Mouse (Mus musculus): Measurements from ENCODE around the gene Gimap4. TPM values are rescaled to one million over a fixed set of nuclear protein-coding genes. Genes with fewer than 3 reads are reported as not detected.

Gimap4 gene
- polyA plus RNA-seq, 1 experiment = 0.53 TPM

- no peak for TF ChIP-seq CTCF (IDR thresholded peaks at IDR 0.05; ENCODE audit: control insufficient read depth, insufficient read depth, insufficient replicate concordance, low read depth, low read length)
- TF ChIP-seq POLR2A (IDR thresholded peaks at IDR 0.05; ENCODE audit: control insufficient read depth, low read depth, low read length) = no peak
- H3K27ac ChIP-seq (ENCODE audit: control insufficient read depth, insufficient read depth, low read depth, low read length) = no peak overlapping the region
- H3K4me1 ChIP-seq (ENCODE audit: control insufficient read depth, insufficient read depth, low read length) = no peaks in the 10 kb centered on the region
These were observed 17.8 kb downstream of the Gimap4 start for GRCm38 (mm10) chr6:48702146-48702545.

GRCm38 (mm10) chr6:48702601-48703000, 18.3 kb downstream of the Gimap4 start:
- Histone ChIP-seq H3K27ac (ENCODE audit: control insufficient read depth, insufficient read depth, low read depth, low read length) (no peak overlapping the region), H3K36me3 (ENCODE audit: control insufficient read depth, insufficient read depth, low read length) (no peaks in the 10 kb centered on the region), H3K4me3 (ENCODE audit: control insufficient read depth, low read depth, low read length) (no peak overlapping the region), H3K27me3 (ENCODE audit: control insufficient read depth, insufficient read depth, low read length) (no peaks in the 10 kb centered on the region), H3K4me1 (ENCODE audit: control insufficient read depth, insufficient read depth, low read length) (no peaks in the 10 kb centered on the region)
- TF ChIP-seq CTCF (IDR thresholded peaks at IDR 0.05; ENCODE audit: control insufficient read depth, insufficient read depth, insufficient replicate concordance, low read depth, low read length) (no peak), POLR2A (IDR thresholded peaks at IDR 0.05; ENCODE audit: control insufficient read depth, low read depth, low read length) (no peak)

More at GRCm38 (mm10) chr6:48702146-48702545, 17.8 kb downstream of the Gimap4 start:
- H3K4me3 ChIP-seq (ENCODE audit: control insufficient read depth, low read depth, low read length) = no peak overlapping the region
- no peaks in the 10 kb centered on the region for H3K27me3 ChIP-seq (ENCODE audit: control insufficient read depth, insufficient read depth, low read length)
- no peaks in the 10 kb centered on the region for H3K36me3 ChIP-seq (ENCODE audit: control insufficient read depth, insufficient read depth, low read length)

DNA sequence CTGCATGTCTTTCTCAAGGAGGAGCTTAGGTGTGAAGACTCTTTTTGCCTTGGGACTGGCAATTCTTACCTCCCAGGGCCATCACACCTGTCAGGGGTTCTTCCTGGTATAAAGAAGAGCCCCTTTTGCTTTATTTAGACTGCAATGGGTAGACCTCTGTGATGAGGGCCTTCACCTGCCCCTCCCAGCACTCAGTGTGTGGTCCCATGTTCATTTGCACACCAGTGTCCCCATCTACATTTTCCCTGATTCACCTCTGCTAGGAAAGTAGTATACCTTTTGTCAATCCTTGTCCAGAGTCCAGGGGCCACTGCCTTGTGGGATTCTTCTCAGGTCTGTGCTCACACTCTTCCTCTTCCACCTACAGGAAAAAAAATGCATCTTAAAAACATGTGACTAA, 19.8 kb downstream of the Gimap4 start:
- no peak overlapping the region for H3K4me3 ChIP-seq (ENCODE audit: control insufficient read depth, low read depth, low read length)
- no peak overlapping the region for H3K27ac ChIP-seq (ENCODE audit: control insufficient read depth, insufficient read depth, low read depth, low read length)
- TF ChIP-seq POLR2A (IDR thresholded peaks at IDR 0.05; ENCODE audit: control insufficient read depth, low read depth, low read length) (no peak), CTCF (IDR thresholded peaks at IDR 0.05; ENCODE audit: control insufficient read depth, insufficient read depth, insufficient replicate concordance, low read depth, low read length) (no peak)
- H3K36me3 ChIP-seq (ENCODE audit: control insufficient read depth, insufficient read depth, low read length) = no peaks in the 10 kb centered on the region
- H3K27me3 ChIP-seq (ENCODE audit: control insufficient read depth, insufficient read depth, low read length) = no peaks in the 10 kb centered on the region
- H3K4me1 ChIP-seq (ENCODE audit: control insufficient read depth, insufficient read depth, low read length) = no peaks in the 10 kb centered on the region

DNA sequence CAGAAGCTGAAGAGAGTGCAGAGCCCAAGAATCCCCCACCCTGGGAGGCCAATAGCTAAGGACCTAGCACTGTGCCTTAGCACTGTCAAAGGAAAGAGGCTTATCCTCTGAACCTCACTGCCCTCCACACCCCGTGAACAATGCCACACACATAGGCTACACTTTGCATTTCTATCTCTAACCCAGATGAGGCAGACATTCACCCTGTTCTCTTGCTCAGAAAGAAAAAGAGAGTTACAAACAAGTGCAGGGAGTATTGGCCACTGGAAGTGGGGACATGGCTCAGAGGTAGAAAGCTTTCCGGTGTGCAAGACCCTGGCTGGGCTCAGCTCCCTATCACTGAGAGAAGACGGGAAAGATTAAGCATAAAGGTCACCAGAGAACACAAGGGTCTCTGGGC, 21.8 kb downstream of the Gimap4 start:
- no peak overlapping the region for H3K27ac ChIP-seq (ENCODE audit: control insufficient read depth, insufficient read depth, low read depth, low read length)
- no peak overlapping the region for H3K4me3 ChIP-seq (ENCODE audit: control insufficient read depth, low read depth, low read length)

DNA sequence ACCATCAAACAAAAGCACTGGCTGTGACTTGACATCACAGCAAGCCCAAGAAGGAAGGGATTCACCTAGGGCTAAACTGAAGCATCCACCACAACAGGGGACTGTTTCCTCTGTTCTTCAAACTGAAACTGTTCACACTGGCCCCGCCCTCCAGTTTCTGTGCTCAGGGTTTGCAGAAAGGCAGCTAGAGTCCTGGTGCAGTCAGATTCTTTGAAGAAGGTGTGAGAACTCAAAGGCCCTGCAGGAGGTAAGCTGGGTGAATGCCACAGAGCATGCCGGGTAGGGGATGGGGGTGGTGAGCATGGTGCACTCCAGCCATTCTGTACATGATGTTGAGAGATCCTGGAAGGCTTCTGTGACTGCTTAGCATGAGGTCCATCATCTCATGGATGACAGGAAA, 34.1 kb downstream of the Gimap4 start, which contains the start of the genes Gm28053 and Gimap7:
Gene Gm28053 (plus strand): TSS at position 153 of the 400 bp plus-strand sequence.
Gene Gimap7 (plus strand): TSS at position 167 of the 400 bp plus-strand sequence.
- H3K27me3 ChIP-seq (ENCODE audit: control insufficient read depth, insufficient read depth, low read length) = no peaks in the 10 kb centered on the region
- H3K4me1 ChIP-seq (ENCODE audit: control insufficient read depth, insufficient read depth, low read length) = no peaks in the 10 kb centered on the region
- no peak within 1 kb of the TSS for H3K27ac ChIP-seq (ENCODE audit: control insufficient read depth, insufficient read depth, low read depth, low read length)
- H3K36me3 ChIP-seq (ENCODE audit: control insufficient read depth, insufficient read depth, low read length) = no peaks in the 10 kb centered on the region
- TF ChIP-seq CTCF (IDR thresholded peaks at IDR 0.05; ENCODE audit: control insufficient read depth, insufficient read depth, insufficient replicate concordance, low read depth, low read length) (no peak), POLR2A (IDR thresholded peaks at IDR 0.05; ENCODE audit: control insufficient read depth, low read depth, low read length) (no peak)
- H3K4me3 ChIP-seq (ENCODE audit: control insufficient read depth, low read depth, low read length) = no peak within 1 kb of the TSS

More for the DNA sequence above, 21.8 kb downstream of the Gimap4 start:
- no peaks in the 10 kb centered on the region for H3K27me3 ChIP-seq (ENCODE audit: control insufficient read depth, insufficient read depth, low read length)
- H3K4me1 ChIP-seq (ENCODE audit: control insufficient read depth, insufficient read depth, low read length) = no peaks in the 10 kb centered on the region
- no peaks in the 10 kb centered on the region for H3K36me3 ChIP-seq (ENCODE audit: control insufficient read depth, insufficient read depth, low read length)
- TF ChIP-seq CTCF (IDR thresholded peaks at IDR 0.05; ENCODE audit: control insufficient read depth, insufficient read depth, insufficient replicate concordance, low read depth, low read length) (no peak), POLR2A (IDR thresholded peaks at IDR 0.05; ENCODE audit: control insufficient read depth, low read depth, low read length) (no peak)

- H3K4me3 ChIP-seq (ENCODE audit: control insufficient read depth, low read depth, low read length) = no peak overlapping the region
- H3K4me1 ChIP-seq (ENCODE audit: control insufficient read depth, insufficient read depth, low read length) = no peaks in the 10 kb centered on the region
- TF ChIP-seq CTCF (IDR thresholded peaks at IDR 0.05; ENCODE audit: control insufficient read depth, insufficient read depth, insufficient replicate concordance, low read depth, low read length) (no peak), POLR2A (IDR thresholded peaks at IDR 0.05; ENCODE audit: control insufficient read depth, low read depth, low read length) (no peak)
- no peak overlapping the region for H3K27ac ChIP-seq (ENCODE audit: control insufficient read depth, insufficient read depth, low read depth, low read length)
- no peaks in the 10 kb centered on the region for H3K27me3 ChIP-seq (ENCODE audit: control insufficient read depth, insufficient read depth, low read length)
- H3K36me3 ChIP-seq (ENCODE audit: control insufficient read depth, insufficient read depth, low read length) = no peaks in the 10 kb centered on the region
These were observed 36.0 kb downstream of the Gimap4 start for GRCm38 (mm10) chr6:48720326-48720725.

DNA sequence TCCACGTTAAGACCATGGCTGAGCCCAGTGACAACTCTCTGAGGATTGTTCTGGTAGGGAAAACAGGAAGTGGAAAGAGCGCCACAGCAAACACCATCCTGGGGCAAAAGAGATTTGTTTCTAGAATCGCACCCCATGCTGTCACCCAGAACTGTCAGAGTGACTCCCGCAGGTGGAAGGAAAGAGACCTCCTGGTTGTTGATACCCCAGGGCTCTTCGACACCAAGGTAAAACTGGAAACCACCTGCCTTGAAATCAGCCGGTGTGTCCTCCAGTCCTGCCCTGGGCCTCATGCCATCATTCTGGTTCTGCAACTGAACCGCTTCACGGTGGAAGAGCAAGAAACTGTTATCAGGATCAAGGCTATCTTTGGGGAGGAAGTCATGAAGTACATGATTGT, 39.1 kb downstream of the Gimap4 start:
- H3K4me1 ChIP-seq (ENCODE audit: control insufficient read depth, insufficient read depth, low read length) = peaks cover 7% of the 10 kb centered on the region; the same call in 1 of the 2 replicates
- H3K27me3 ChIP-seq (ENCODE audit: control insufficient read depth, insufficient read depth, low read length) = no peaks in the 10 kb centered on the region
- H3K27ac ChIP-seq (ENCODE audit: control insufficient read depth, insufficient read depth, low read depth, low read length) = no peak overlapping the region
- no peak for TF ChIP-seq CTCF (IDR thresholded peaks at IDR 0.05; ENCODE audit: control insufficient read depth, insufficient read depth, insufficient replicate concordance, low read depth, low read length)
- TF ChIP-seq POLR2A (IDR thresholded peaks at IDR 0.05; ENCODE audit: control insufficient read depth, low read depth, low read length) = no peak
- no peak overlapping the region for H3K4me3 ChIP-seq (ENCODE audit: control insufficient read depth, low read depth, low read length)
- no peaks in the 10 kb centered on the region for H3K36me3 ChIP-seq (ENCODE audit: control insufficient read depth, insufficient read depth, low read length)

Measured in testis, adult 2 months (tissue).